Mouse (Mus musculus): ENCODE data around the gene Clec4b2.
"Not testable (repeated sequence)": the region's sequence is repeated elsewhere in the genome, so short reads cannot be mapped to it uniquely, and the experiment has no call there.

Clec4b2 gene

GRCm38 (mm10) chr6:123172593-123172992, at the start of gene Clec4b2:
Gene Clec4b2, plus strand, starts transcription at chr6:123172893.
- DNase-seq (ENCODE audit: low read depth, low spot score), result no peak

GRCm38 (mm10) chr6:123123195-123123594, 49.5 kb upstream of the Clec4b2 start:
- DNase-seq (ENCODE audit: low read depth, low spot score), result peak; percentile 8

GRCm38 (mm10) chr6:123127173-123127572, 45.5 kb upstream of the Clec4b2 start:
- no peak for DNase-seq (ENCODE audit: low read depth, low spot score)

- not testable (repeated sequence) for DNase-seq (ENCODE audit: low read depth, low spot score)
Measured at GRCm38 (mm10) chr6:123137766-123138526, 34.7 kb upstream of the Clec4b2 start.

- no peak for DNase-seq (ENCODE audit: low read depth, low spot score)
Measured at GRCm38 (mm10) chr6:123170106-123170505, 2.6 kb upstream of the Clec4b2 start.

- DNase-seq (ENCODE audit: low read depth, low spot score), result no peak
Measured at GRCm38 (mm10) chr6:123171040-123171439, 1.7 kb upstream of the Clec4b2 start.

GRCm38 (mm10) chr6:123175549-123175948, 2.9 kb downstream of the Clec4b2 start:
- DNase-seq (ENCODE audit: low read depth, low spot score), result no peak

- not testable (repeated sequence) for DNase-seq (ENCODE audit: low read depth, low spot score)
Measured at GRCm38 (mm10) chr6:123184862-123185261, 12.2 kb downstream of the Clec4b2 start.

- DNase-seq (ENCODE audit: low read depth, low spot score), result no peak
Measured at GRCm38 (mm10) chr6:123207187-123208076, 34.7 kb downstream of the Clec4b2 start.

- DNase-seq (ENCODE audit: low read depth, low spot score), result not testable (repeated sequence)
Measured at GRCm38 (mm10) chr6:123208077-123208439, 35.4 kb downstream of the Clec4b2 start.

- DNase-seq (ENCODE audit: low read depth, low spot score), result no peak
Measured at GRCm38 (mm10) chr6:123211726-123212125, 39.0 kb downstream of the Clec4b2 start.

GRCm38 (mm10) chr6:123227519-123228166, 55.0 kb downstream of the Clec4b2 start:
- no peak for DNase-seq (ENCODE audit: low read depth, low spot score)

GRCm38 (mm10) chr6:123229644-123230043, 57.0 kb downstream of the Clec4b2 start, which contains the start of gene Clec4n:
Gene Clec4n, plus strand, starts transcription at chr6:123229843.
- no peak for DNase-seq (ENCODE audit: low read depth, low spot score)

GRCm38 (mm10) chr6:123231149-123231548, 58.5 kb downstream of the Clec4b2 start:
- DNase-seq (ENCODE audit: low read depth, low spot score), result no peak

GRCm38 (mm10) chr6:123237582-123237981, 64.9 kb downstream of the Clec4b2 start:
- no peak for DNase-seq (ENCODE audit: low read depth, low spot score)

- DNase-seq (ENCODE audit: low read depth, low spot score), result no peak
Measured at GRCm38 (mm10) chr6:123244201-123244600, 71.5 kb downstream of the Clec4b2 start.

GRCm38 (mm10) chr6:123248862-123249261, 76.2 kb downstream of the Clec4b2 start:
- not testable (repeated sequence) for DNase-seq (ENCODE audit: low read depth, low spot score)

- no peak for DNase-seq (ENCODE audit: low read depth, low spot score)
Measured at GRCm38 (mm10) chr6:123252735-123253134, 80.0 kb downstream of the Clec4b2 start.
